Mouse (Mus musculus): Measurements from ENCODE around the gene Vmn1r68.

Gene Vmn1r68

GRCm38 (mm10) chr7:10558385-10558784 is at the start of gene Vmn1r68:
Gene Vmn1r68, minus strand, starts transcription at chr7:10558485.
- in situ Hi-C loops (cut with MboI, MseI) = no loop called here

GRCm38 (mm10) chr7:10495578-10495977 is 62.7 kb downstream of the Vmn1r68 start:
- in situ Hi-C loops (cut with MboI, MseI) = no loop called here

GRCm38 (mm10) chr7:10494786-10495521 is 63.3 kb downstream of the Vmn1r68 start, which contains the start of gene Zik1:
Gene Zik1, minus strand, starts transcription at chr7:10495394.
- in situ Hi-C loops (cut with MboI, MseI) = no loop called here

- in situ Hi-C loops (cut with MboI, MseI) = no loop called here
Observed at GRCm38 (mm10) chr7:10480588-10481233, 77.6 kb downstream of the Vmn1r68 start.

GRCm38 (mm10) chr7:10479813-10480212 is 78.5 kb downstream of the Vmn1r68 start:
- in situ Hi-C loops (cut with MboI, MseI) = no loop called here

GRCm38 (mm10) chr7:10458166-10458565 is 100.1 kb downstream of the Vmn1r68 start:
- in situ Hi-C loops (cut with MboI, MseI) = no loop called here
